Mouse (Mus musculus) hindbrain, embryonic 11.5 days (tissue): ENCODE measurements around the gene Rai14. TPM values are rescaled to one million over a fixed set of nuclear protein-coding genes. Genes with fewer than 3 reads are reported as not detected.

Experiments
- ATAC-seq: fragments of 200-750 bp; cut with Nextera tagmentation; 2 replicates; pipeline ENCODE4 v1.8.0; 2017; ENCODE audit warnings: mild to moderate bottlenecking, moderate TSS enrichment, moderate library complexity; ENCODE audit not compliant: low FRiP score
- DNase-seq: peaks from one replicate; pipeline ENCODE4 v3.0.0-alpha.2; 2015; ENCODE audit warnings: low spot score
- H3K27ac ChIP-seq: fragments of 300-500 bp; sonication (generic); 2 replicates; pipeline ENCODE4 v1.5.1; 2014; ENCODE audit warnings: mild to moderate bottlenecking, low read depth, low read length
- H3K27me3 ChIP-seq: fragments of 300-500 bp; sonication (generic); 2 replicates; pipeline ENCODE4 v1.6.1; 2014; ENCODE audit warnings: mild to moderate bottlenecking, low read length, moderate library complexity, mixed read lengths; ENCODE audit not compliant: control insufficient read depth, insufficient read depth
- H3K36me3 ChIP-seq: fragments of 300-500 bp; sonication (generic); 2 replicates; pipeline ENCODE4 v1.6.1; 2014; ENCODE audit warnings: mild to moderate bottlenecking, low read length, moderate library complexity, mixed read lengths; ENCODE audit not compliant: control insufficient read depth, insufficient read depth
- H3K4me1 ChIP-seq: fragments of 300-500 bp; sonication (generic); replicated peaks from 2 replicates; pipeline ENCODE4 v1.6.1; 2014; ENCODE audit warnings: low read length, mixed read lengths; ENCODE audit not compliant: control insufficient read depth, insufficient read depth
- H3K4me2 ChIP-seq: fragments of 300-500 bp; sonication (generic); replicated peaks from 2 replicates; pipeline ENCODE4 v1.6.1; 2014; ENCODE audit warnings: mild to moderate bottlenecking, low read depth, low read length
- H3K4me3 ChIP-seq: fragments of 300-500 bp; sonication (generic); 2 replicates; pipeline ENCODE4 v1.5.1; 2014; ENCODE audit warnings: low read depth, low read length
- H3K9ac ChIP-seq: fragments of 300-500 bp; sonication (generic); 2 replicates; pipeline ENCODE4 v1.6.1; 2014; ENCODE audit warnings: low read depth, low read length
- H3K9me3 ChIP-seq: fragments of 300-500 bp; sonication (generic); 2 replicates; pipeline ENCODE4 v1.6.1; 2016; ENCODE audit warnings: low read length; ENCODE audit not compliant: control insufficient read depth
- WGBS: fragments of 180-500 bp; shearing (Covaris S2); extraction: QIAGEN DNeasy Blood & Tissue Kit; methylation state at CpG from one replicate; pipeline ENCODE4 v1.1.7; 2014; 5-methylcytosine and 5-hydroxymethylcytosine counted together
- polyA plus RNA-seq: library from polyadenylated mRNA; unstranded; fragments of >200 nt; fragmentation: Nextera tagmentation; extraction: Ambion mirVana; gene quantifications from 2 replicates; pipeline ENCODE4 v1.2.1, GENCODE M21; 2014

Gene Rai14
- polyA plus RNA-seq, 1 experiment from 2014 or later = 93.4 TPM

DNA sequence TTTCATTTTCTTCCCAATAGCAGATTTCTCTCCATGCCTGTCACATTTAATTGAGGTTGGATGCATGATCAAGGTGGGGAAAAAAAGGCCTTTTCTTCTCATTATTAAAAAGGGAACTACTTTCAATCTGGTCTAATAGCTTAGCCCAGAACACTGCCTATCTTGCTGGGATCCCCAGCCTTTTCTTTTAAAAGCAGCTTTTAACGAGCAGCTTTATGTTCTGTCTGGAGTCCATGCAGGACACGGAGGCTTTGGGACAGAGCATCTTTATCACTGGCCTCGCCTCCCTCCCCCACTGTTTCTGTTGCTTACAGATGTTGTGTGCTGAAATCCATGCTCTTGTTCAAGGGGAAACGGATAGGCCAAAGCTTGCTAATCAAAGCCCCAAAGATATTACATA is 32.8 kb upstream of the Rai14 start:
- Histone ChIP-seq H3K9me3 (no peaks in the 10 kb centered on the region), H3K36me3 (no peaks in the 10 kb centered on the region), H3K9ac (no peak overlapping the region), H3K4me1 (peaks cover 4% of the 10 kb centered on the region), H3K4me2 (0 out of 2 replicates have a peak overlapping the region, but pooled peaks have one; percentile 4), H3K27me3 (no peaks in the 10 kb centered on the region), H3K4me3 (no peak overlapping the region), H3K27ac (peak overlapping the region; percentile 78)
- WGBS = 20% methylated on average over 4 of the region's 4 CpGs
- ATAC-seq (peak; percentile 76), DNase-seq (peak; percentile 50)

DNA sequence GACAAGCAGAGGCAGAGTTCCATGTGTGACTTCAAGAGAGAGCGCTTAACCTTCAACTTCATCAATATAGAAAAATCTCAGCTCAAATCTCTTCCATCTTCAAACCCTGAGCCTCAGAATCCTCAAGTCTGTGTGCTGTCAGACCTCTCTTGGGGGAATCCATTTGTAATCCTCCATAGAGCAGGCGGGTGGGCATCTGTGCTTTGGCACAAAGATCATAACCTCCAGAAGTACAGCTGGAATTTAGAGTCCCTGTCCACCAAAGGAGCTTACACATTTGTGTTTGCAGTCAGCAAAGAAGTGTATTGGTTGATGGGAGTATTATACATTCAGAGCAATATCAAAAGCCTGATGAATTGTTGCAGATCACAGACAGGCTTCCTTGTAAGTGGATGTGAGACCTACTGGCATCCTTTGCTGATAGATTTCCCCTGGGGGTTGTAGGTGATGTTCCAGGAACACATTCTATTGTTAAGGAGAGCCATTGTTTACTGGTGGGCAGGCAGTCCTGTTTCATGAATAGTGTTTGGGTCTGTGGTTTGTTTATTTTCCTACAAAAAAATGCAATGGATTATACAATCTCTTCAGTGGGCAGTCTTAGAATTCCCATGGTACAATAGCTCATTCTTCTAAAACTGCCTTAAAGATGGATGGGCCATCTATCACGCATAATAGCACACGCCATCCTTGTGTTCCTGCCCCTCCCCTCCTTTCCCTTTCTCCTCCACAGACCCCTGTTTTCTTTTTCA is 32.1 kb upstream of the Rai14 start:
- Histone ChIP-seq H3K9ac (no peak overlapping the region), H3K4me1 (peaks cover 4% of the 10 kb centered on the region), H3K27ac (peak overlapping the region; percentile 83), H3K36me3 (no peaks in the 10 kb centered on the region), H3K4me3 (no peak overlapping the region), H3K9me3 (no peaks in the 10 kb centered on the region), H3K4me2 (no peak overlapping the region; the same call in 1 of the 2 replicates), H3K27me3 (no peaks in the 10 kb centered on the region)
- peak; percentile 51 for DNase-seq
- 34% methylated on average over 4 of the region's 4 CpGs for WGBS
- peak; percentile 94 for ATAC-seq

DNA sequence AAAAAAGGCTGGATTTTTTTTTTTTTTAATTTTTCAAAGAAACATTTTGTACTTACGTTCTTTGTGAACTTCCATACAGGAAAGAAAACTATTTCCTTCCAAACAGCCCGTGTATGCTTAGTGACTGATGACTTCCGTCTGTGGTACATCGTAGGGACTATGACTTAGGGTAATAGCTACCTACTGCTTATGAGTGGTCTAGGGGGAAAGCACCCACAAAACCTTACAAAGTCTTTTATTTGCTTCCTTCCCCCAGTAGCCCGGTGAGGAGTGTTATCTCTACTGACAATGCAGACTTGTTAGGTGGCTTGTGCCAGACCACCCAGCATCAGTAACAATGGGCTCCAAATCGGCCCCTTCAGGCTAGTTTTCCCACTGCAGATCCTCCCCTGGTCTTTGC is 28.0 kb upstream of the Rai14 start:
- no peaks in the 10 kb centered on the region for H3K36me3 ChIP-seq
- H3K27ac ChIP-seq = no peak overlapping the region
- H3K27me3 ChIP-seq = no peaks in the 10 kb centered on the region
- ATAC-seq (no peak), DNase-seq (no peak)
- H3K9me3 ChIP-seq = no peaks in the 10 kb centered on the region
- H3K4me2 ChIP-seq = no peak overlapping the region
- H3K9ac ChIP-seq = no peak overlapping the region
- H3K4me3 ChIP-seq = no peak overlapping the region
- 74% methylated on average over 6 of the region's 6 CpGs for WGBS
- H3K4me1 ChIP-seq = peaks cover 4% of the 10 kb centered on the region

DNA sequence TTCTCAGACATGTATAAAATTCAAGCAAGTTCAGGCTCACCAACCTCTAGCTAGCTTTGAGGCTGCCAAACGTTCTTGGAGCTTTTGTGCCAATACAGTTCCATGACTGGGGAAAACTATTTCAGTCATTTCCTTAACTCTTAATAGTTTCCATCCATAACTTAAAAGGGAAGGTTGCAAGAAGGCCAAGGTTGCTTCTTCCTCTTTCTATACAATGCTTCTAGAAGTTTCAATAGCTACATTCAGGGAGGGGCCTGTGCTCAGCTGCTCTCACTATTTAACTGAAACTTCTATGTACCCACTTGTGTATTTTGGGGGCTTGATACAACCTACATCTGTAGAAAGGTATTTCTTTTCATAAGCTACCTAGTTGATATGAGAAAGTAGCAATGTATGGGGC is 24.9 kb upstream of the Rai14 start:
- Histone ChIP-seq H3K4me3 (no peak overlapping the region), H3K4me1 (no peaks in the 10 kb centered on the region), H3K4me2 (no peak overlapping the region), H3K27ac (no peak overlapping the region), H3K9ac (no peak overlapping the region), H3K36me3 (no peaks in the 10 kb centered on the region), H3K9me3 (no peaks in the 10 kb centered on the region), H3K27me3 (no peaks in the 10 kb centered on the region)
- no peak for DNase-seq
- 76% methylated on average over 1 of the region's 1 CpGs for WGBS
- no peak for ATAC-seq

DNA sequence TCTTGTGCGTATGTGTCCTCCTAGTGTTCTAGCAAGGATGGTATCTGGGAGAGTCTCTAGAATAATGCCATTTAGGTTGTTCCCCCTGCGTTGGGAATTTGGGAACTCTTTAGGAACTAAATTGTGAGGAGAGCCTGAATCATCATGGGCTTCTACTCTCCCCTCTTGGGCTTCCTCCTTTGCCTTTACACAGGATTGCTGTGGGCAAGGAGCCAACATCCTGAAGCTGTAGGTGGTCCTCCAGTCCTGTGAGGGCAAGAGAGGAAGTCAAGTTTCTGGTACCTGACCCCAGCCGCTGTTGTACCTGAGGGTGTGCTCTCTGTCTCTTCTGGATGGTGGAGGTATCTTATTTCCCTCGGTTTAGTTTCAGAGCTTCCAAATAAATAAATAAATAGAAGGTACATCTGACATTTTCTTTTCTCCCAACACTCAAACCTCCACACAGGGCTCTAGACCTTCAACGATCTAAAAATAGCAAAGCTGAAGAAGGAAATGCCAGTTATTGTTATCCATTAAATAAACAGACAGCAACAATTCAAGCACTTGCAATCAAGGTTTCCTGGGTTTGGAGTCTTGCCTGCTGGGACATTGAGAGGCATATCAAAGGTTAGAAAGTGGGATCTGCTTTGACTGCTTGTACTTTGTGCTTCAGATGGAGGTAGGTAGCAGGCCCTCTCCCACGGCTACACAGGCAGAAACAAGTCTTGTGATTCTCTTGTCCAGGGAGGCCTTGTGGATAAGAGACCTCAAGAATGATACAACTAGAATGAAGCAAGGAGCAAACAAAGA is 24.1 kb upstream of the Rai14 start:
- no peak overlapping the region for H3K4me3 ChIP-seq
- no peak overlapping the region for H3K9ac ChIP-seq
- H3K4me2 ChIP-seq = no peak overlapping the region
- H3K27ac ChIP-seq = no peak overlapping the region
- H3K9me3 ChIP-seq = no peaks in the 10 kb centered on the region
- H3K4me1 ChIP-seq = no peaks in the 10 kb centered on the region
- DNase-seq (no peak), ATAC-seq (no peak)
- WGBS = 82% methylated on average over 6 of the region's 6 CpGs
- H3K27me3 ChIP-seq = no peaks in the 10 kb centered on the region
- H3K36me3 ChIP-seq = no peaks in the 10 kb centered on the region

DNA sequence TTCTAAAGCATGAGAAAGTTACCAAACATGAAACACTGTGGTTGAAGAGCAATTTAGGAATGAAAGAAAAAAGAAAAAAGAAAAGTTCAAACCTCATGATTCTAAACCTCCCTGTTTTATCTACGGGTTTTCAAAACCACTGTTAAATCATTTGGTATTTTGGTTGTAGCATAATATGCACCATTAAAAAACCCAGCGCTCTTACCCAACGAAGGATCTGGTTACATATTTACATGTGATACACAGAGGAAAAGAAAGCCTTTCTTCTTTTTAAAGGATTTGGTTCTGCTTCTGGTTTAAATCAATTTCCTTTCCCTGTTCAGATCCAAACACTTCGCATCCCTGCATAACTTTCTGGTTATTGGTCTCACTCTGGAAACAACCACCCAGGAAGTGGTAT is 21.5 kb upstream of the Rai14 start:
- no peak overlapping the region for H3K4me3 ChIP-seq
- no peaks in the 10 kb centered on the region for H3K27me3 ChIP-seq
- no peak overlapping the region for H3K9ac ChIP-seq
- 89% methylated on average over 4 of the region's 4 CpGs for WGBS
- no peak overlapping the region for H3K27ac ChIP-seq
- DNase-seq (no peak), ATAC-seq (no peak)
- H3K9me3 ChIP-seq = no peaks in the 10 kb centered on the region
- H3K36me3 ChIP-seq = no peaks in the 10 kb centered on the region
- H3K4me2 ChIP-seq = no peak overlapping the region
- H3K4me1 ChIP-seq = no peaks in the 10 kb centered on the region

DNA sequence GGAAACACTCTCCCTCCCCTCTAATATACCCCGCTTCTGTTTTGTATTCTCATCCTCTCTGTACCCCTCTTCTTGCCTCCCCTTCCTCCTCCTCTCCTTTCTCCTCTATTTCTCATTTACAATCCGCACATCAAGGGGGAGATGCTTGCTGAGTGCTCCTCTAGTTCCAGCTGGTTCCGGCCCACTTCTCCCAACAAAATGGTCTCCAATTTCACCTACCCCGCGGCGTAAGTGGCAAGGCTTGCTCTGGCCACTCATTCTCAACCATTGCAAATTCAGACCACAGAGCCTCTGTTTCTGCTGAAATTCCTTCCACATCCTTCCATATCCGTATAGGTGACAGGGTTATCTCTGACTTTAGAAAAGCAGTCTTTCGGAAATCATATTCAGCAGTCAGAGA is 20.8 kb upstream of the Rai14 start:
- DNase-seq = no peak
- no peaks in the 10 kb centered on the region for H3K4me1 ChIP-seq
- no peak overlapping the region for H3K4me2 ChIP-seq
- H3K27me3 ChIP-seq = no peaks in the 10 kb centered on the region
- H3K36me3 ChIP-seq = no peaks in the 10 kb centered on the region
- H3K9me3 ChIP-seq = no peaks in the 10 kb centered on the region
- WGBS = 84% methylated on average over 8 of the region's 8 CpGs
- H3K9ac ChIP-seq = no peak overlapping the region
- no peak for ATAC-seq
- no peak overlapping the region for H3K4me3 ChIP-seq
- no peak overlapping the region for H3K27ac ChIP-seq

DNA sequence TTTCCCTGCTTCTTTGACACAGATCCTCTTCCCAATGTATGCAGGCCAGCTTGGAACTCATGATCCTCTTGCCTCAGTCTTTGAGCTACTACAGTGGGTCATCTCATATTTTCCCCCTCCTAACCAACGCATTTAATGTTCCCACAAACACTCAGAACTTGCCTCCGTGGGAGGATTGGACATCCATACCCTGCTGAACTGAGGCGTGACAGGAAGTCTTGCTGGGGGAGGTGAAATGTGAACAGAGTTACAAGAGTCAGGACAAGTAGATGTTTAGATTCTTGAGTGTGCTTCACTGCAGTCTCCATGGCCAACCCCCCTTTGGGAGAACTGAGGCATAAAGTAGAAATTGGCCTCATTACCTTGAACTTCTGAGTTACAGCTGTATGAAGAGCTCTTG is 17.0 kb upstream of the Rai14 start:
- WGBS = 87% methylated on average over 3 of the region's 3 CpGs
- H3K4me2 ChIP-seq = no peak overlapping the region
- H3K4me3 ChIP-seq = no peak overlapping the region
- H3K27ac ChIP-seq = no peak overlapping the region
- ATAC-seq = no peak
- no peaks in the 10 kb centered on the region for H3K36me3 ChIP-seq
- no peaks in the 10 kb centered on the region for H3K9me3 ChIP-seq
- no peaks in the 10 kb centered on the region for H3K4me1 ChIP-seq
- H3K27me3 ChIP-seq = no peaks in the 10 kb centered on the region
- H3K9ac ChIP-seq = no peak overlapping the region
- no peak for DNase-seq

DNA sequence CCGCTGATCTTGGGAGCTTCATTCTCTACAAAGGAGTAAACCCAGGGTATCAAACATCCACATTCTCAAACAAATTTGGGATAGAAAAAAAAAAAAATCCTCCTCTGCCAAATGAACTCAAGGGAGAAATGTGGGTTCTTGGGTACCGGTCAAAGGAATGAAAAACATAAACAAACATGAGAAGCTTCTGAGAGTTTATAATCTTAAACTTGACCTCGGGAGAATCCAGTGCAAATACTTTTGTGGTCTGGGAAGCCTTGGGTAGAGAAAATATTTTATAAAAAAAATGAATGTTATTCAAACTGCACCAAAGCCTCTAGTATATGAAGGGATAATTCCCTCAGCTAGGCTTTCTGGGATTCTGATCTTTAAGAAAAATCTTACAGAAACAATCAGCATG is 11.8 kb upstream of the Rai14 start:
- Histone ChIP-seq H3K9me3 (no peaks in the 10 kb centered on the region), H3K36me3 (no peaks in the 10 kb centered on the region), H3K27me3 (no peaks in the 10 kb centered on the region), H3K9ac (no peak overlapping the region), H3K4me2 (no peak overlapping the region), H3K4me3 (no peak overlapping the region), H3K4me1 (peaks cover 3% of the 10 kb centered on the region), H3K27ac (no peak overlapping the region)
- ATAC-seq (no peak), DNase-seq (no peak)
- 84% methylated on average over 3 of the region's 3 CpGs for WGBS
